Mouse (Mus musculus) mouse trophoblast stem cell (cell line): ENCODE data around the gene Lrrc75b.
"Not testable (repeated sequence)": the region's sequence is repeated elsewhere in the genome, so short reads cannot be mapped to it uniquely, and the experiment has no call there.

Experiments used
- in situ Hi-C, 2 experiments: fragments of 300-500 bp; cut with MseI, MboI; formaldehyde crosslinking; loops; 2 replicates in 1 of 2; 3 replicates in 1 of 2; pipeline ENCODE4 v1.15.1; 2025

The Lrrc75b gene

GRCm38 (mm10) chr10:75568029-75568428, 7.9 kb upstream of the Lrrc75b start:
- in situ Hi-C loops: no loop called here

DNA sequence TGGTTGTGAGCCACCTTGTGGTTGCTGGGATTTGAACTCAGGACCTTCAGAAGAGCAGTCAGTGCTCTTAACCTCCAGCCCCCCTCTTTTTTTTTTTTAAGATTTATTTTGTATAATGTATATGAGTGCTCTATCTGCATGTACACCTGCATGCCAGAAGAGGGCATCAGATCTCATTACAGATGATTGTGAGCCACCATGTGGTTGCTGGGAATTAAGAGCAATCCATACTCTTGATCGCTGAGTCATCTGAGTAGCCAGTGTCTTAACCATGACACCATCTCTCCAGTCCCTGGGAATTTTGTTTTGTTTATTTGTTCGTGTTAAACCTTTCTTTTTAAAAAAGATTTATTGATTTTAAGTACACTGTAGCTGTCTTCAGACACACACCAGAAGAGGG, 6.6 kb upstream of the Lrrc75b start:
- in situ Hi-C loops: not testable (repeated sequence)

DNA sequence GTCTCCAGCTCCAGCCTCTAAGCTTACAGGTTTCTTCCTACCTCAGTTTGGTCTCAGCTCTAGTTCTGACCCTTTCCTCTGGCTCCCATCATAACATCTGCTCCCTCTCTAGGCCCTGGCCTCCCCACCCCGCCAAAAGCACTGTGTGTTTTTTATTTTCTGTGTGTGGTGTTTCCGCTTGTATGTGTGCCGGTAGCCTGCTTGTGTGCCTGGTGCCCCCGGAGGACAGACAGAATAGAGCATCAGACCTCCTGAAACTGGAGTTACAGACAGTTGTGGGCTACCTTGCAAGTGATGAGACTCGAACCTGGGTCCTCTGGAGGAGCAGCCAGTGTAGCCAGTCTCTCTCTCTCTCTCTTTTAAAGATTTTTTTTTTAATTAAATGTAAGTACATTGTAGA, 6.2 kb upstream of the Lrrc75b start:
- in situ Hi-C loops: no loop called here

DNA sequence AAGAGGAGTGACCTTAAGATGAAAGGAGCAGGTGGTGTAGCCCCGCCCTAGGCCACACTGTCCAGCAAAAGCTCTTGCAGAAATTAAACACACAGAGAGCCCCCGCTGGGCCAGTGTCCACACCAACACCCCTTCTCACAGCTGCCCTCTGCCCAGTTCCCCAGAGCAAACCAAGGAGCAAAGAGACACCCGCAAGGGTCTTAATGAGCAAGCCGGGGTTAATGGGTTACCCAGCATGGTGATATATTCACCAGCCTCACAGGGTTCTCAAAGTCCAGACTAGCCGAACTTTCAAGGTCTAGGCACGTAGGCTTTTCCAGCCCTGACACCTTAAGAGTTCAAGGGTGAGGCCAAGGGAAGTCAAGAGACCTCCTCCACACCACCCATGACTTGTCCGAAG, 5.8 kb upstream of the Lrrc75b start:
- in situ Hi-C loops: no loop called here

GRCm38 (mm10) chr10:75565436-75565835, 5.3 kb upstream of the Lrrc75b start:
- in situ Hi-C loops: no loop called here

DNA sequence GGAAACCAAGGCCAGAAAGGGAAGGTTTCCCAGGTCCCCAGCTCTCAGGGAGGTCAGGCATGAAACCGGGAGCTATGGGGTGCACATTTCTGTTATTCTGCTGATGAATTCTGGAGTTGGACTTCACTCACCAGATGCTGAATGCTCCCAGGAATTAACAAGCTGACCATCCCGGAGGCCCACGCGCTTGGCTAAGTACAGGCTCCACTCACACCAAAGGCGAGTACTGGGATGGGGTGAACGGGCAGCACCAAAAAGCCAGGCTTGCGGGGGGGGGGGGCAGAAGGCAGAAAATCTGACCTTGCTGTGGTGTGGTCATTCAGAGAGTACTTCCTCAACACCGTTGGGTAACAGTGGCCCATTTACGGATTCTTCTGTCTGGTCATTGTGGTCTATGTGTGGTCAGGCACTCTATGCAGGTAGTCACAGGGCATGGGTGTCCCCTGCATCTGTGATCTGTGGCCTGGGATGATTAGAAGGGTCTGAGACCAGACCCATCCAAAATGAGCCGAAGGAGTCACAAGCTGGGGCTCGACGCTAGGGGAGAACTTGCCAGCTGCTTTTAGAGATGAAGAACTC, 4.6 kb upstream of the Lrrc75b start:
- in situ Hi-C loops: no loop called here

GRCm38 (mm10) chr10:75562596-75562995, 2.5 kb upstream of the Lrrc75b start:
- in situ Hi-C loops: no loop called here

GRCm38 (mm10) chr10:75561071-75561654, 1.0 kb upstream of the Lrrc75b start, which contains the start of gene Ggt1:
Gene Ggt1 (plus strand): TSS chr10:75561604.
- in situ Hi-C loops: no loop called here

GRCm38 (mm10) chr10:75560549-75560899, 394 bp upstream of the Lrrc75b start:
- in situ Hi-C loops: no loop called here

DNA sequence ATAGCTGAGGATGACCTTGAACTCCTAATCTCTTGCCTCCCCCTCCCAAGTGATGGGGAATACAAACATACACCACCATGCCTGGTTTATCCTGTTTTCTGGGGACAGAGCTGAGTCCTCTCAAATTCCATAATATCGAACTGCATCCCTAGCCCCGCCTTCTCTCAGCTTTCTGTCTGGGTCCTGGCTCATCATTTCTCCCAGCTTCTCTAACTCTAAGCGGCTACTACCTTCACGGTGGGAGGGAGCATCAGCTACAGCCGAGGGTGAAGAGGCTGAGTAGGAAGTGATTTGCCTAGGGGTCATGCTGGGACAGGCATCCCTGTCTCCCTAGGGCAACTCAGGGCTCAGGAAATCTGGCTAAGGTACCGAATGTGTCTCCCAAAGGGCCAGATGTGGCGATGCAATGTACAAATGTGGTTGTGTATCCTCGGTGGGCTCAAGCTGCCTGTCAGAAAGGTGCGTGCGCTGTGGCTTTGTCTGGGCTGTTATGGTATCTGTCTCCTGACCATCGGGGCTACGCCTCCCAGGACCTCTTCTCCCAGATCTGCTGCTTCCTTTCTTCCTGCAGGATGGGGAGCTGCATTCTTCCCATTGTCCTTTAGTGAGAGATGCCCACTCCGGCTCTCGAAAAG, 972 bp downstream of the Lrrc75b start:
- in situ Hi-C loops: no loop called here

DNA sequence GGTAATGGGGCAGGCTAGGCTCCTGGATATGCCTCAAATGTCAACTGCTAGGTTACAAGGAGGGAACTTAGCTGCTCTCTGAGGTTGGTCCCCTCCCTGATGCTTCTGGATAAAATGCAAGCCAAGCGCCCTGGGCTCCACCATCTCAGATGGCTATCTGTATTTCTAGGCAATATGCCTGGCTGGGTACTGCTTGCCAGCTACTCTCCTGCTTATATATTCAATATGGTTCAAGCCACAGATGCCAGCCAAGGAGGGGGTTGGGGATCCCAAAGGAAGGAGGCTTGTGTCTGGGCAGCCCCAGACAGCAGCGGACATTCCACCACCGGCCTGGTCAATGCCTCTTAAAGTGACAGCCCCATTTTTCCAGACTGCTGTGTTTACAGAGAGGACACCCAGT, 1.6 kb downstream of the Lrrc75b start:
- in situ Hi-C loops: no loop called here

DNA sequence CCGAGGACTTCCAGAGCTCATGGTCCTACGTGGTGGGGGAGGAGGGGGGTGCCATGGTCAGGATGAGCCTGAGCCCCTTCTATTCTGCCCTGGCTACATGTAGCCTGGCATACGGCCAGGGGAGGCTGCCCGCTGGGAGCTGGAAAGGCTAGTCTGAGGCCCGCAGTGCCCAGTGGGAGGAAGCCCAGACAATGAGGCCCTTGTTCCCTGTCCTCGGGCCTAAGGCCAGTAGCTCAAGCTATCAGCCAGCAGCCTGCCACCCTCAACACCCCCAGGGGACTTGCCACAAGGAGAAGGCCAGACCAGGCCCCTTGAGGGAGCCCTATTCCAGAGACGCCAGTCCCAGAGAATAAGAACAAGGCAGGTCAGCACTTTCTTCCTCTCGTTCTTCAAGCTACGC, 4.1 kb downstream of the Lrrc75b start:
- in situ Hi-C loops: no loop called here

DNA sequence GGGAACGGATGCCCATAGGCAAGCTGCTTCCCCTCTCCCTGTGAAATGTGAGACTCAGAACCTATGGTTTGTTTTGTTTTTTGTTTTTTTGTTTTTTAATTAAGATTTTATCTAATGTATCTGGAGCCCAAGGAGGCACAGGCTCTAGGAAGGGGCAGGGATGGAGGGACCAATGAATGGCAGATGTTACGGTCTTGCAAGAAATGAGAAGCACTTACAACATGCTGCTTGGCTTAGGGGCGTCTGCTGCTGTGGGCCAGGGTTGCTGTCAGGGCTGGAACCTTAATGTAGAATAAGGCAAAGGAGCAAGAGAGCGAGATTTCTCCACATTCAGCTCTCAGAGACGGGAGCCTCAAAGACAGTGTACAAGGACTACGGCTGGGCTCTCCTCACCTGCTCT, 4.6 kb downstream of the Lrrc75b start:
- in situ Hi-C loops: no loop called here

DNA sequence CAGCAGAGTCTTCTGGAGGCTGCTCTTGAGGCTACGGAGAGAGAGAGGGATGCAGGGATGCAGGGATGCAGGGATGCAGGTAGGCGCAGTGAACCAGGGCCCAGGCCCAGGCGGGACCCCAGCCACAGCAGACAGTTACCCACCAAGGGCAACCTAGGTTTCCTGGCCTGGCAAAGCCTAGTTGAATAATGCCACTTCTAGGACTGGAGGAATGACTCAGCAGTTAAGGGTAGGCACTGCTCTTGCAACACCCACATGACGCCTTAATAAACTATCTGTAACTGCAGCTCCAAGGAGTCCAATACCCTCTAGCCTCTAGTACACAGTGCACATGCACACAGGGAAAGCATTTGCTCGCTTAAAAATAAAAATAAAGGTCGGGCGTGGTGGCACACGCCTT, 6.0 kb downstream of the Lrrc75b start:
- in situ Hi-C loops: no loop called here

DNA sequence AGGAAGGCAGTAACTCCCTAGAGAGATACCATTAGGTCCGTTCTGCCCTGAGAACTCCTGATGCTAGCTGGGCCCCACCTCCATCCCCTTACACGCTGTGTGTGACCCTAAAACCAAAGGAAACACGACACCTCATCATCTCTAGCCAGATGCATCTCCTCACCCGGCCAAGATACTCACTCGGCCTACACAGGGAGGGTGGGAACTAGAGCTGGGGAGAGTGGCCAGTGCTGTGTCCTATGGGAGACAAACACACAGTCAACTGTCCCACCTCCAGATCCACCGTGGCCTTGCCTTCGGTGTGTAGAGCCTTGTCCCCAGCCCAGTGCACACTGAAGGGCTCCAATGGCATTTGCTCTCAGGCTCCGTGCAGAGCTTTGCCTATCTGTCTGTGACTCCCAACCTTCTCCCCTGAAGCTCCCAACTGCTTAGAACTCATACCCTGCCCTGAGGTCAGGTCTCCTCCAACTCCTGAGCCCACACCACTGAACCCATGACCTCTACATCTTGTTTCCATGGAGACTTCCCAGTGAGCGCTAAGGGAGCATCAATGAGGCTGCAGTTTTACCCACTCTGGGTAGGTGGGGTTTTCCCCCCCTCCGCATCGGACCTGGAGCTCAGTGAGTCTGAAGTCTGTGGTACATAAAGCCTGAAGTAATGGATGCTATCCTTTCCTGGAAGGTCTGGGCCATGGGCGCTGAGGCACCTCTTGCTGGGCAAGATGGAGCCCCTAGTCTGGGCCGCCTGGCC, 7.3 kb downstream of the Lrrc75b start:
- in situ Hi-C loops: no loop called here

DNA sequence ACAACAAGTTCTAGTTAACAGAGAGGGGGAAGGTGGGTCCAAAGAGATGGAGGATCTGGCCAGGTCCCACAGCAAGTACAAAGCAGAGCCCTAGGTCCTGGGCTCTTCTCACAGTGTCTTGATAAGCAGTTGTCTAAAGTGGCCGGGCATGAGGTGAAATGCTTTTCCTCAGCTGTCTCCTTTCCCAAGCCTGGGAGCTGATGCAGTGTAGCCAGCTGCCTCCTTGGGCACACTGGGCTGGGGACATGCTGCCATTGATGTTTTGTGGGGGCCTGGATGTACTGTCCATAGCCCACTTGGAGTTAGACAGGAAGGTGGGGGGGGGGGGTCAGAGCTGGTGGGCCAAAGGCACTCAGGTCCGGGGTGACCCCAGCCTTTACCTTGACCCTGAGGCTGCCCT, 8.0 kb downstream of the Lrrc75b start:
- in situ Hi-C loops: no loop called here

GRCm38 (mm10) chr10:75551175-75551574, 9.0 kb downstream of the Lrrc75b start:
- in situ Hi-C loops: no loop called here

DNA sequence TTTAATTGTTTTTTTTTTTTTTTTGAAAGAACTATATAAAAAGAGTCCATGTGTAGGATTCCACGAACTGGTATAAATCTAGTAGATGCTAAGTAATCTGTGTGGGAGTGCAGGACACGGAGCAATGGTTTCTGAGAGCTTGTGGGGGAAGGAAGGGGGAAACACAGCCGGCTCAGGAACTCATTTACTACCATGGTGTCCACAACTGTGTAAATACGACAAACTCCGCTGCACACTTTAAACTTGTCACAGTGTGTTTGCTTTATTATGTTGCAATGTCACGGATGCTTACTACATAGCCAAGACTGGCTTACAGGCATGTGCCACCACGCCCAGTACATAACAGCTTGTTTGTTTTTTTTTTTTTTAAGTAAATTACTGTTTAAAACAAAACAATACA, 10.2 kb downstream of the Lrrc75b start:
- in situ Hi-C loops: no loop called here

GRCm38 (mm10) chr10:75548486-75548885, 11.6 kb downstream of the Lrrc75b start:
- in situ Hi-C loops: no loop called here

- in situ Hi-C loops: no loop called here
These were observed 12.2 kb downstream of the Lrrc75b start for GRCm38 (mm10) chr10:75547901-75548300.

DNA sequence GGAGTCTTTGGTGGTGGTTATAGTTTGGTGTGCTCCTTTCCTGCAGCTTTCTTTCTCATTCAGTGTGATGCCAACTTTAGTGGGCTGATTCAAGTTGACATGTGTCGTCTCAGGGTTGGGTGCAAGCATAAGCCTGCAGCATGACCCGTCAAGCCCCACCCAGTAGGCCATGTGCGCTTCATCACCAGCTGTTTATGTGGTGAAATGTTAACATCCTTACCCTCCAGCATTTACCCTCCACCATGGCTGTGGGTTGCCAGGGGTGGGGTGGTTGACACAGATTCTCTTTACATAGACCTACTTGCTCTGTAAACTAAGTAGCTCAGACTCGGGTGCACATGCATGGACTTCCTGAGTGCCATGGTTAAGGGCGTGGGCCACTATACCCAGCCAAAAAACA, 24.0 kb downstream of the Lrrc75b start:
- in situ Hi-C loops: no loop called here

DNA sequence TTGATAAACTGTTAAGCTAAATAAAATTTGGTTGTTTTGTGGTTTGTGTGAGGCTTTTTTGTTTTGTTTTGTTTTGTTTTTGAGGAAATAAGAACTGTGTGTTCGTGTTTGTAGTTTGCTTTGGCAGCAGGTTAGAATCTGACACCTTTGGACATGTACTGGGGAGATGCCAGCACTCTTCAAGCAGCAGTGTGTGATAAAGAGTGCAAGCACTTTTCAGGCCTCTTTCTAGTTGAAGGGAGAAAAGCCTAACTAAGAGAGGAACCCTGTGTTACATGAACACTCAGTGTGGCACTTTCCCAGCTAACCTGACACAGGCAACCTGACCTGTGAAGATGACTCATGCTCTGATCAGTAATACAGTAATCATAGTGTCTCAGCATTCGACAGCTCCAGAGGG, 24.7 kb downstream of the Lrrc75b start:
- in situ Hi-C loops: no loop called here

DNA sequence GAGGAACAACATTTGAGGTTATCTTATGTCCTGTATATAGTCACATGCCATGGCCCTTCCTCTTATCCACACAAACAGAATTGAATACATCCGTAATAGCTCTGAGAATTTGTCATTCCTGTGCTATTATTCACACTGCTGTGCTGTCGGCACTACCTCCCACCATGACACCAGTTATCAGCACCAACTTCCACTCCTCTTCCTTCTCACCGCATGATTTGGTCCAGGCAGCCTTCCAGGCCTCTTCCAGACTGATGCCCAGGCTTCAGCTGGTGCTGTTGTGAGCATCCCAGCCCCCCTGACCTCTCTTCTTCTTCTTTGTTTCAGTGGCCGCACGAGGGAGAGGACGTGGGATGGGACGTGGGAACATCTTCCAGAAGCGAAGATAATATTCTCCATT, 25.2 kb downstream of the Lrrc75b start:
- in situ Hi-C loops: no loop called here
